Mouse (Mus musculus) thymus, adult 2 months (tissue): ENCODE results near the gene C3ar1.

ENCODE experiments used
- CTCF ChIP-seq: fragments of 200-500 bp; IDR thresholded peaks from 2 replicates; pipeline ENCODE4 v1.5.1; 2012; ENCODE audit warnings: mild to moderate bottlenecking, control low read depth, low read length, moderate library complexity, borderline replicate concordance; ENCODE audit not compliant: control insufficient read depth, poor library complexity, insufficient read depth; ENCODE audit errors: extremely low read depth
- POLR2A ChIP-seq: fragments of 200-500 bp; IDR thresholded peaks from 2 replicates; pipeline ENCODE4 v1.6.1; 2012; ENCODE audit warnings: mild to moderate bottlenecking, low read length, control low read depth, moderate library complexity; ENCODE audit not compliant: control insufficient read depth, poor library complexity, insufficient read depth; ENCODE audit errors: extremely low read depth

DNA sequence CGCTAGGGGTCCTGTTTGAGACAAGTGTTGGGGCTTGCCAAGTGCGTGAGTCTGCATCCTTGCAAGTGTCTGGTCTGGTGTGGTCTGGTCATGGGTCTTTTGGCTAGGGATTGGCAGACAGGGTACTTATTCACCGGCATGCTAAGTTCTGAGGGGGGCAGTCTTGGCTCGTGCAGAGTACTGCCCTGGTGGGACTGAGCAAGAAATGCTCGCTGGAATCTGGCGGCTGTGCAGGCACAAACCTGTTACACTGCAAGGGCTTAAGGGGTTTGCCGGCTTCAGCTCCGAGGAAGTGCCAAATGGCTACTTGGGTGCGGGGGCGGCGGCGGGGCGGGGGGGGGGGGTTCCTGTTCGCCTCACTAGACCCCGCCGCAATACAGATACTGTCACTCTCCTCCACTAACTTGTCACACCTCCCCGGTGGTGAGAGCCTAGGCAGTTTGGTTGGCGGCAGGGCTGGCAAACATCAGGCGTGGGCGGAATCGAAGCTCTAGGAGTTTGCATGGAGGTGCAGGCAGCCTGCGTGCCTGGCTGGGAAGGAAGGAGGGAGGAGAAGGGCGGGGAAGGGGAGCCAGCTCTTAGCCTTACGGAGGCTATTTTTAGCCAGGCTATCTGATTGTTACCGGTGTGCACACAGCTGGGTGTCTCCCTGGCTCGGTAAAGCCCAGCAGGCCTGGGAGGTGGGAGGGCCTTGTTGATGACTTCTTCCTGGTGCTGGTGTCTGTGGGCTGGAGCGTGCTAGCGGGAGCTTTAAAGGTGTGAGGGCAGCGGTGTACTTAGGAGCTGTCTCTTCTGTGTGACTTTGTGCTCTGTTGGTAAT is 29.8 kb downstream of the C3ar1 start:
- TF ChIP-seq POLR2A (no peak), CTCF (no peak)
